Mouse (Mus musculus) frontal cortex, adult 2 months (tissue): Measurements from ENCODE around the gene Polg2. TPM values are rescaled to one million over a fixed set of nuclear protein-coding genes. Genes with fewer than 3 reads are reported as not detected.
"Not testable (repeated sequence)": the region's sequence is repeated elsewhere in the genome, so short reads cannot be mapped to it uniquely, and the experiment has no call there.

Experiments used
- DNase-seq, 2 experiments: peaks; one replicate each; pipeline ENCODE4 v3.0.0; 2022; ENCODE audit warnings: low spot score in 1 of 2; ENCODE audit errors: extremely low spot score in 1 of 2
- polyA plus RNA-seq: library from polyadenylated mRNA; depleted of rRNA; stranded (reverse); fragments of >200 nt; gene quantifications from 2 replicates; pipeline ENCODE4 v1.2.3, GENCODE M21; 2012; rRNA removed

Gene Polg2
- polyA plus RNA-seq = 5.6 and 5.9 TPM in 2 replicates

DNA sequence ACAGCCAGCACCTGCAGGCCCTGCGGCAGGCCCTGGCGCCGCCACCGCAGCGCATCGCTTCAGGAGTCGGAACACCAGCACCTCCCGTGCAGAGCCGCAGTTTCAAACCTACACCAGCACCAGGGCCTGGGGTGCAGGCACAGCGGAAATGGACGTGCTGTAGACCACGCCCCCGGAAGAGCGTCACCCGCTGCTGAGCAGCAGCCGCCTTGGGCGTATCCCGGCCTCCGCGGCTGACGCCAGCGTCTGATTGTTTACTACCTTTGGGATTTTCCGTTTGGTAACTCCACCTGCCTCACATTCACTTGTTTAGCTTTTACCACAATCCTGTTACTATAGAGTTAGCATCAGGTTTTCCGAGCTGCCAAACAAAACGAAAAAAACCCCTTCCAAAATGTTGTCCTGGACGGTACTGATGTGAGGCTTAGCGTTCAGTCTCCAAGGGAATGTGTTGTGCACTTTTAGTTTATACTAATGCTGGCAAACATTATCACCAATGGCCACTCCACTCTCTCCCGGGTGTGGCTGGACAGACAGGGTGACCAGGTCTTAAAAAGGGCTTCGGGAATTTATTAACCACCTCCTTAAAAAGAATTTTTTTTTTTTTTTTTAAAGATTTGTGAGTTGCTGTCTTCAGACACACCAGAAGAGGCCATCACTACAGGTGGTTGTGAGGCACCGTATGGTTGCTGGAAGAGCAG is at the start of gene Polg2:
Polg2 (minus strand) TSS at position 150 of the 701 bp plus-strand sequence.
- DNase-seq = peak; percentile 85 to 92

DNA sequence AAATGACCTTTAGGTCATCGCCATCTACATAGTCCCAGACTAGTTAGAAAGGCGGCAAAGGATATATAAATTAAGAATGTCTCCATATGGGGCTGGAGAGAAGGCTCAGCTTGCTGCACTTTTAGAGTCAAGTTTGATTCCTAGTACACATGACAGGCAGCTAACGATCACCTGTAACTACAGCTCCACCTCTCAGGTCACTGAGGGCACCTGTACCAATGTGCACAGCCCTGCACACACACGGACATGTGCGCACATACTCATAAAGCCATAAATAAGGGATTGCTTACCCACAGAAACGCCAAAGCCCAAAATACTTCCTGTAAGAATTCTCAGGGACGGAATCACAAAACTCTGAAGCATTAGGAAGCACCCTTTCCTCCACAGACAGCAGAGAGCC is 48.7 kb upstream of the Polg2 start:
- no peak for DNase-seq

DNA sequence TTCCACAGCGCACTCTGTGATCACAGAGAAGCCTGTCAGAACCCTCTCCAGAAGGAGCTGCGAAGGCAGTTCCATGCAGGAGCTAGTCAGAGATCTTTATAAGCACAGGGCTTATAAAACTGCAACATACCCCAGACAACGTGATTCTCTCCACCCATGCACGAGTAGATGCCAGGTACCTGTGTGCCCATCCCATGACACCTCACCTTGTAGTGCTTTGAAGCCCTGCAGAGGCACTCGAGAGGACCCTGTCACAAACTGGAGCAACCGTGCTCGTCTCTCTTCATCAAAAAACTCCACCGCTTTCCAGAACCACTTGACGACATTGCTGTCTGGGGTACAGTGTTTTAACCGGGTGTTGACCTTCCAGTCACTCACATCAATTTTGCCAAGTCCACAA is 45.1 kb upstream of the Polg2 start:
- DNase-seq = no peak

DNA sequence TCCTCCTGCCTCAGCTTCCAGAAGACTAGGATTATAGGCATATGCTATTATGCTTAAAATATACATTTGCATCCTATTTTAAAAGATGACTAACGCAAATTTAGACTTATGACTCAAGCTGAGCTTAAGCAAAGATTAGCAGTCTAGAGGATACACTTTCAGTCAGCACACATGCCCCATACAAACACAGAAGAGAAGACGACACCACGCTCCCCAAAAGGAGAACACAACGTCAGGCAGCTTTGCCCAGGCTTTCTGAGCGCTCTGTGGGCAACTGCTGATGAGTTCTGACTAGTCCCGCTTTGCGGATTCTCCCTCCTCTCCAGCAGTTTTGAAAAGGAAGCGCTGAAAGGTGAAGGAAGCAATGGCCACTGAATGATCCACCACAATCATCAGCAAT is 44.4 kb upstream of the Polg2 start:
- DNase-seq = no peak

DNA sequence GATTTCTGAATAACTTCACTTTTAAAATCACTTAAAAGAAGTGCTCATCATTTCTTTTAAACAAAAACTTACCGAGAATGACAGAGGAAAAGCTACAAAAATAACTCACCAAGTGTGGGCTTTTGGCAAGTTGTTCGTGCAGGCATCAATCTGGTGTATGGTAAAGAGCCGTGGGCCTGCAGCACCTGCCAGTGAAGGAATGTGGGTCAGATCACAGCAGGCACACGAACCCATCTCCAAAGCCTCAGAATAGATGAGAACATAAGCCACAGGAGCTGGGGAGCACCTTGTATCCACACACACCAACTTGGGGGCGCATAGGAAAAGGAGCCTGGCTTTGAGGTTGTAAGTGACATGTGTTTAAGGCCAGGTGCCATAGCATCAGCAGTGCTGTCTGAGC is 43.6 kb upstream of the Polg2 start:
- peak; percentile 72 to 78 for DNase-seq

DNA sequence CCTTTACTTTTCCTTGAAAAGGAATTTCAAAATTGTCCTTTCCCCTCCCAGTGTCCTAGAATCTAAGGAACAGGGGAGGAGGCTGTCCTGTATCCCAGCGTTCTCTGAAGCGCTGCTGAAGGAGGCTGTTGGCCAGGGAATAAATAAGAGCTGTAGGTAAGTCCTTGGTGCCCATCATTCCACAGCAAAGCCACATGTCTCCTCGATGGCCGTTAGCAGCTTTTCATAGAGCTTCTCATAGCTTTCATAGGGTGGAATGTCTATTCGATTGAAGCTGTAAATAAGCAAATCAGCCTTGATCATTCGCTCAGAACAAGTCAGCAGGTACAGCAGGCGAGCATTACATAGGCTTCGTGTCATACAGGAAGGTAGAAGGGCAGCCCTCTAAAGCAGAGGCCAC is 43.2 kb upstream of the Polg2 start:
- DNase-seq = no peak

DNA sequence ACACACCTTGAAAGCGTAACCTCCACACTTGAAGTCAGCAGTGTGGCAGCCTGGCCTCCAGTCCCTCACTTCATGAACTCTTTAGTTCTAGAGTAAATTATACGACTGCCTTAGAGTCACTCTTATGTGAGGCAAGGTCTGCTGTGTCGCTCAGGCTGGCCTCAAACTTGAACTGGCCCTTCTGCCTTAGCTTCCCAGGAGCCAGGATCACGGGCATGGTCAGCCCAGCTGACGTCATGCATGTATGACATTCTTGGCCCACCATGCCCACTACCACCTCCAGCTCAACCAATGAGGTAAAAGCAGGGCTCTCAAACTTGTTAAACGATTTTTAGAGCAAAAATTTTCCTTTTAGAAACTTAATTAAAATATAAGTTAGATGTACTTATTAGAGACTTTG is 42.1 kb upstream of the Polg2 start:
- no peak for DNase-seq

DNA sequence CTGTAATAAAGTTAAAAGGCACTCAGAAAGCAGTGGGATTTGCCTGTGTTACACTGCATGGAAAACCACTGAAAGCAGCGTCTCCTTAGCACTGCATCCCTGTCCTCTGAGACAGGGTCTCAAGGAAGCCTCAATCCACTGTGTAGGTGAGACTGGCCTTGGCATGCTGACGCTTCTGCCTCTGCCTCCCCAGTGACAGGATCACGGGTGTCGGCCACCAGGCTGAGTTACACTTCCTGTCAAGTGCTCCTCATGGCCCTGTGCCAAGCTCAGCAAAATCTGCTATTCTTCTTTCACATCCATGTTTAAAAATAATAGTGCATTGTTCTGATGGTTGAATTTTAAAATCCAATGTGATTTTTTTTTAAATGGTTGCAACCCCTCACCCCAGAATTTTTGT is 41.6 kb upstream of the Polg2 start:
- DNase-seq = no peak

DNA sequence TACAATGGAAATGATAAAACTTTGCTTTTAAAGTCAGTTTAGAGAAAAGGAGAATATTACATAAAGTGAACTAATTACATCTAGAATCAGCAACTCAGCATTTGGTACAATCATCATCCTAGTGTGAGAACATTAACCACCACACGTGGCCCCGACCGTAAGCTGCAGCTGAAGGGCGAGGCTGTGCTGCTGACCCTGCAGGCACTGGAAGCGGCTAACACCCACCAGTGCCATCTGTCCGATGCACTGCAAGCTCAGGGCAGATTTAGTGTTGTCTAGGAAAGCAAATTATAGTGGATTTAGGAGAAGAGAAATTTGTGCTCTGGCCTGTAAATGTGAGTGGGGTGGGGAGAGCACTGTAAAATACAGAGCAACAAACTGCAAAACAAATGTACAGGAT is 40.9 kb upstream of the Polg2 start:
- DNase-seq = no peak

DNA sequence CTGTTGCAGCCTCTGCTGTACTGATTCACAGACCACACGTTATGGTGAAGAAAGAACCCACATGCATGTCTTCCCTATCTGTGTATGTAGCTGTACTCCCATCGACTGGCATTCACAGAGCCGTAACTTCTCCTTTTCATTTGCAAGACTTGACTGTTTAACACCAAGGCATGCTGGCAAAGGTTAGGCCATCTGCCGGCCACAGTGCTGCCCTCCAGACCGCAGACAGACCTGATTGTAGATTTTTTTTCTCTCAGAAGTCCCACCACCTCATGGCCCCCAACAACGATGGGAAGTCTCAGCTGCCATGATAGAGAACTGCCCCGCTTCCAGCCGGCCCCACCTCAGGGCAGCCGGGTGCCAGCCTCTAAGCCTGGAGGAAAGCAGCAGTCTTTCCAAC is 40.3 kb upstream of the Polg2 start:
- no peak for DNase-seq

DNA sequence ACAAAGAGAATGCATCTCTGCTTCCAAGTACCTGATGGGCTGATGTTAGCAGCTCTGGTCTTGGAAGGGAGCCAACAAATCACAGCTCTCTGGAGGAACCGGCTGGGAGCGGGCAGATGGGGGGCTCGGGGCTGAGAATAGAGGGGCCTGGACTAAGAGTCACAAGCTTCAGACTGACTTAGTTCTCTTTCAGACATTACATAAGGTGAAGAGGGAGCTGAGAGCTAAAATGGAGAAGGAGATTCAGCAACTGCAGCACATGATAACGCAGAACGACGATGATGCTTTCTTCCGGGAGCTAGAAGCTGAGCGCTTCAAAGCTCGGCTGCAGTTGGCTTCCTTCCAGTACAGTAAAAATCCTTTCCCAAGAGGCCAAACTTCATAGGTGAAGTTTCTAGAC is 39.0 kb upstream of the Polg2 start:
- no peak for DNase-seq

DNA sequence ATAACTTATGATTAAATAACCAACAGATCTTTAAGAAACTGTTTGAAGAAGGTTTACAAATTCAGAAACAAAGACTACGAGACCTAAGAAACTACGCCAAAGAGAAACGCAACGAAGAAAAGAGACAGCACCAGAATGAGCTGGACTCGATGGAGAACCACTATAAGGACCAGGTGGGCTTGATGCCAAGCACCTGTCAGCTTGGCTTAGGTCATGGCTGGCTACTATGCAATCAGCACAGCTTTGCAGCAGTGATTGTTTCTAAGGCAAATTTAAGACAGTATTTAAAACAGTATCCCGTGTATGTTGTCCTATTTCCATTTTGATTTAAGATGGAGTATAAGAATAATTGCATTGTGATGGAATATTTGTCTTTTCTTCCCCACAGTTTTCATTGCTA is 38.5 kb upstream of the Polg2 start:
- no peak for DNase-seq

DNA sequence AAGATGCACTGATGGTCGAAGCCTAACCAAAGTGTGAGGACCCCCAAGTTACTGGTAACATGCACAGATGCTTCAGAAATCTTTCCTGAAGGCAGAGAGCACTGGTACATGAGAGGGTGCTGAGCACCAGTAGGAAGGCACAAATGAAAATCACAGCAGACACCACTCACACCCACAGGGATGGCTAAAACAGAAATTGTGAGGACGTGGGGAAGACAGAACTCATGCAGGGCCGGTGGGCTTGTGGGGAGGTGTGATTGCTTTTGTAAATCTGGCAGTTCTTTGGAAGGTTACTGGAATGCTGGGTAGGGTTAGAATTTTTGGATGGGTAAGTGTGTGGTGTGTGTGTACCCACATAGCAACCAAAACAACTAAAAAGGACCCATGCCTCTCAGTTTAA is 37.8 kb upstream of the Polg2 start:
- no peak for DNase-seq

DNA sequence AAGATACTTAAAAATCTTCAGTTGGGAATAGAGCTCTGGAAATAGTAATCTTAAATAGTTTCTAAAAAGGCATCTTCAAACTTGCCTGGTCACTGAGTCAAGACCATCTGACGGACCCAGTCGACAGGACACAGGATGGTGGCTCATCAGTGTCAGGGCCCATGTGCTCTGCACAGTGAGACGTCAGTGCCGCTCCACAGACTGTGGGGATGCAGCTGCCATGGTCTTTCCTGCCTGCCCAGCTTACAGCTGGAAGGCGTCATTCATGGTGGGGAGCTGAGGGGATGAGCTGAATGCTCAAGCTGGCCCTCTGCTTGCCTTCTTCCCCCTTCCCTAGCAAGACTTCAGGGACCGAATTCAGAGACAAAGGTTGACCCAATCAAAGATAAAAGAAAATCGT is 37.0 kb upstream of the Polg2 start:
- no peak for DNase-seq

DNA sequence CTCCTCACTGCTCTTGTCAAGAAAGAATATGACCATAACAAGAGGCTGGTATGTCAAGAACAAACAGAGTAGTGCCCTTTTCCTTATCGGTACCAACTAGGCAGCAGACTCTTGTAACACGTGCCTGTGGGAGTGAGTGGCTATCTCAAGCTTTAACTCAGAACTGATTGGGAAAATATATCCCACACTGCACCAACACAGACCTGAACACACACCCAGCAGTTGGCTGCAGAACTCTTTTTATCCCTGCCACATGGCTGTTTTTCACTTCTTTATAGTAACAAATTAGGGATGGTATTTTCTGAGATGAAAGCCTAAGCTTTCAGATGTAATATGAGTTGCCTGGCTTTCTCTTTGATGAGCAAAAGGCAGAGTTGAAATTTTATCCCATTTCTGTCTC is 36.4 kb upstream of the Polg2 start:
- no peak for DNase-seq

DNA sequence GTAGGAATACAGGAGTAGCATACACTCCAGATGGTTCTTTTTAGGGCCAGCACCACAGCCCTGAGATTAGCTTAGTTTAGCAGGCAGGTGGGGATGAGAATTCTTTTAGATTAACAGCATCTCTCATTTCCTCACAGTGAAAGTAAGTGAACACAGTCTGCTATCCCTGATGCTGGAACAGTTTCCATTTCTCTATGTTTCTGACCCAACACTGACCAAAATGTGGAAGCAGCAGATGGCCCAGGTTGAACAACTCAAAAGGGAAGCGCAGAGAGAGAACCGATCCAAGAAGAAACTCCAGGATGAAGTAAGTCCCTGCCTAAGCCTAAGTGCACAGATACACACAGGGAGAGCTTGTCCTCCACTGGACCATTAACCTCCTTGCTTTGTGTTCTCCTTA is 36.0 kb upstream of the Polg2 start:
- no peak for DNase-seq

DNA sequence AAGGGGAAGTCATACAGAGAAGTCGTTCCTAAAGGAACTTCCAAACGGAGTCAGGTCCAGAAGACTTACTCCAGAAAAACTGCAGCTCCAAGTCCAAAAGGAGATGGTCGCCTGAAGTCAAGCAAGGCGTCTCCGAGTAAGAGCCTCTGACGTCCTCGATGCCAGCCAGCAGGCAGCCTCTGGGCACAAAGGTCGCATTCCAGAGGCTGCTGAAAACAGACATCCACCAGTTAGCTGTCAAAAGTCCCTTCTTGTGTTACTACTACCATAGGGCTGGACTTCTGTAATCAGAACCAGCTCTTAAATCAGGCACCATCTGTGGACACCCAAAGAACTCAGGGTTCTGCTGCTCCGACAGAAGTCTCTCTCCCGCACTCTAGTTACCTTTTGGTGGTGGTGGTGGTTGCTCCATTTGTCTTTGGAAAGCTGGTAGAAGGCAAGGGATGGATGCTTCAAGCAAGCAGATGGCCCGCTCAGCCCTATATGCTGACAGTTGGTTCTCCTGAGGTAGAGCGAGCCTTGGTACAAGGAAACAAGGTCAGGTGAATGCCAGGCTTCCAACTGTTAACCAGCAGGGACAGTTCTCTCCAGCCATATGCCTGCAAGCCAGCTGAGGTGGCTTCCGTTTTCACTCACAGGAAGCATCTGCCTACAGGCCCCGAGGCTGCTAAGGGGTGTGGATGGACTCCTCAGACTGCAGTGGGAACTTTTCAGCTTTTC is 35.4 kb upstream of the Polg2 start:
- DNase-seq = no peak

DNA sequence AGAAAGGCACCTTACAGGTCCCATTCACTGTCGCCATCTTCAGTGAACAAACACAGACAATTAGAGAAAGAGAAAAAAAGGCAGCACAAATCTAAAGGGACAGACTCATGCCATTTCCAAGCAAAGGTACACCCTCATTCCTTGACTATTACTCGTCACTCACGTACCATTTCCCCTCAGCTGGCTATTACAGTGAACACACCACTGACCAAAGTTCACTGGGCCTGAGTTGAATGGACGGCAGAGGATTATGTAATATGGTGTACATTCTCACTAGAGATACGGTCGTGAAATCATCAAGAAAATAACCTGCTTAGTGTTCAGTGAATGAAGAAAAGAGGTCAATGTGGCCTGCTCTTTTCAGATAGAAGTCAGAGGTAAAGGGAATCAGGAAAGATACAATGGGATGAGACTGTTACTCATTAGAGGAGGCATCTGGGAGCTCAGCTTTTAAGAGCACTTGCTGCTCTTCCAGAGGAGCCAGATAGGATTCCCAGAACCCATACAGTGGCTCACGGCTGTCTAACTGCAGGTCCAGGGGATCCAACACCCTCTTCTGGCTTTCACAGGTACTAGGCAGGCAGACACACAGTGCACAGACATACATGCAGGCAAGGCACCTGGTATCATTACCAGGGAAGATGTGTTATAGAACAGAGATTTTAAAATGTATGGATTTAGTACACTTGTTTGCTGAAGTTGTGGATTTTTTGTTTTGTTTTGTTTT is 33.2 kb upstream of the Polg2 start:
- no peak for DNase-seq

DNA sequence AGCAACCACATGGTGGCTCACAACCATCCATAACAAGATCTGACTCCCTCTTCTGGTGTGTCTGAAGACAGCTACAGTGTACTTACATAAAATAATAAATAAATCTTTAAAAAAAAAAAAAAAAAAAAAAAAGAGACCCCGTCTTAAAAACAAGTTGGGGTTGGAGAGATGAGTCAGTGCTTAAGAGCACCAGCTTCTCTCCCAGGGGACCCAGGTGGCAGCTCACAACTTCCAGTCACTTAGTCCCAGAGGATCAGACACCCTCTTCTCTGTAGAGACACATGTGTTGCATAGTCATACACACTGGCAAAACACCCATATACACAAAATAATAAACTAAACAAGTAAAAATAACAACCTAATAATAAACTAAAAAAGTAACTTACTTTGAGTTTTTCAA is 28.1 kb upstream of the Polg2 start:
- not testable (repeated sequence) for DNase-seq

DNA sequence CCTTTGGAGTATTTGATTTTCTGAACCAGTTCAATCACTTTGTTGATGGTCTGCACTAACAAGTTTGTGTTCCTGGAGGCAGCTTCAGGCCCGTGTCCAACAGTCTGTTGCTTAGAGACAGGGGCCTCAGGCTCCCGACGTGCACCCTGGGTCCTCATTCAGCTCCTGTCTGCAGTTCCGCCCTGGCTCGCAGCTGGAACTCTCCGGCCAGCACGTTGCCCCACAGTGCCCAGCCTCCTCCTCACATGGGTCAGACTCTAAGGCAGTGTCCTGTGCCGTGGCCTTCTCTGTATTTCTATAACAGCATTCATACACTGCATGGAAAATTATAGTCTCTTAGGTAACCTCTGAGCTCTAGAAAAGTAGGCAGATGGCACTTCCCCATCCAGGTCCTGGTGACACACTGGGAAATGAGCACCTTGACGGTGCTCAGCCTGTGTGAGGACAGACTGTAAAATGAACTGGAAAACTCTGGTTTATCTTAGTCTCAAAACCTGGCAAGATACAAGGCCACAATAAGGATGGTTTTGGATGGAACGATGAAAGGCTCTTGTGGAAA is 22.8 kb upstream of the Polg2 start:
- no peak for DNase-seq

DNA sequence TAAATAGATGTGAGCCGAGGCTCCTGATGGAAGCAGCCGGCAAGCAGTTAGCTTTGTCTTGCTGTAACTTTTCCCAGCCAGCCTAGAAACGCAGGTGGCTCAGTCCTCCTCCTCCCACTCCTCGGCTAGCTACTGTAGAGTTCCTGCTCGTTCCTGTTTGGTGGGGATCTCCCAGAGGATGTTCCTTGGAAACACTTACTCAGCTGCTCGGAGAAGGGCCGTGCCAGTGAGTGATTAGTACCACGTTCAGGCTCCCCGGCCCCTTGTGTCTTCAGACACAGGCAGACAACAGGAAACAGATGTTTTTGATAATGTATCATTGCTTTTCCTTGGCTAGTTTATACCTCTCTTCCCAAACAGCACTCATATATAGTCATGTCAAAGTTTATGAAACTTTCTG is 16.3 kb upstream of the Polg2 start:
- no peak for DNase-seq

DNA sequence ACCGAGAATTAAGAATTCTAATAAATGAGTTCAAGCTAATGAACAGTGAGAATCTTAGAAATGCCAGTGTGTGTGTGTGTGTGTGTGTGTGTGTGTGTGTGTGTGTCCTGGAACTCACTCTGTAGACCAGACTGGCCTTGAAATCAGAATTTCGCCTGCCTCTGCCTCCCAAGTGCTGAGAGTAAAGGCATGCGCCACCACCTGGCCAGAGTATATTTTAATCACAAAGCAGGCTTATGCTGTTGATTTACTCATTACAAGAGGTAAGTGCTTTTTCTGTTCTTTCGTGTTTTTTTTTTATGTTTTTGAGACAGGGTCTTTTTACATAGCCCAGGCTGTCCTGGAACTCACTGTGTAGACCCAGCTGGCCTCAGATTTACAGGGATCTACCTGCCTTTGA is 14.5 kb upstream of the Polg2 start:
- DNase-seq = no peak
